Mouse (Mus musculus) adrenal gland, postnatal 25 days (tissue): Measurements from ENCODE around the gene Kcnj12. TPM values are rescaled to one million over a fixed set of nuclear protein-coding genes. Genes with fewer than 3 reads are reported as not detected.

ENCODE experiments used
- DNase-seq: peaks from one replicate; pipeline ENCODE4 v3.0.0; 2021; ENCODE audit warnings: mixed read lengths
- total RNA-seq: library from RNA; stranded (reverse); gene quantifications from 2 replicates; pipeline ENCODE4 v1.2.3, GENCODE M21; 2021

Gene Kcnj12
- total RNA-seq, 1 experiment from 2014 or later, result 2.2 TPM

- no peak for DNase-seq
Observed at GRCm38 (mm10) chr11:61110113-61110512, 87.7 kb downstream of the Kcnj12 start.

- DNase-seq, result no peak
Observed at GRCm38 (mm10) chr11:61110928-61111327, 88.6 kb downstream of the Kcnj12 start.

GRCm38 (mm10) chr11:61111472-61111871 lies 89.1 kb downstream of the Kcnj12 start:
- no peak for DNase-seq

- no peak for DNase-seq
Observed at GRCm38 (mm10) chr11:61112323-61112995, 90.1 kb downstream of the Kcnj12 start.

- no peak for DNase-seq
Observed at GRCm38 (mm10) chr11:61116226-61116625, 93.9 kb downstream of the Kcnj12 start.

GRCm38 (mm10) chr11:61119996-61120583 lies 97.7 kb downstream of the Kcnj12 start:
- DNase-seq, result peak; percentile 21

Other genes starting within 250 kb of the Kcnj12 start
- 13.2 and 13.7 TPM in 2 replicates for gene Top3a, start 245.2 kb upstream of the Kcnj12 start, total RNA-seq
- gene Smcr8, start 245.0 kb upstream of the Kcnj12 start, total RNA-seq, result 27.0 and 27.5 TPM in 2 replicates
- gene Shmt1, start 210.8 kb upstream of the Kcnj12 start, total RNA-seq, result 82.3 and 91.4 TPM in 2 replicates
- 38.7 and 49.5 TPM in 2 replicates for gene Dhrs7b, start 191.9 kb upstream of the Kcnj12 start, total RNA-seq
- 40.4 and 41.5 TPM in 2 replicates for gene Tmem11, start 143.3 kb upstream of the Kcnj12 start, total RNA-seq
- 21.5 and 27.5 TPM in 2 replicates for gene Natd1, start 107.8 kb upstream of the Kcnj12 start, total RNA-seq
- gene Map2k3, start 90.5 kb upstream of the Kcnj12 start, total RNA-seq, result 128 and 161 TPM in 2 replicates
- 0.43 TPM in 1 of 2 replicates, not detected in the other for gene Tnfrsf13b, start 104.2 kb downstream of the Kcnj12 start, total RNA-seq
- gene Usp22, start 152.5 kb downstream of the Kcnj12 start, total RNA-seq, result 68.9 and 103 TPM in 2 replicates
- 0.88 and 1.1 TPM in 2 replicates for gene Aldh3a1, start 185.0 kb downstream of the Kcnj12 start, total RNA-seq
- 54.9 and 69.0 TPM in 2 replicates for gene Aldh3a2, start 244.9 kb downstream of the Kcnj12 start, total RNA-seq